Mouse (Mus musculus): ENCODE results near the gene Tmem234.

Tmem234 gene

GRCm38 (mm10) chr4:129625029-129625370, 24.5 kb downstream of the Tmem234 start:
- no peak for TF ChIP-seq GATA4 (IDR thresholded peaks at IDR 0.05; ENCODE audit: insufficient replicate concordance, low read length)

GRCm38 (mm10) chr4:129625496-129625895, 25.0 kb downstream of the Tmem234 start:
- no peak for TF ChIP-seq GATA4 (IDR thresholded peaks at IDR 0.05; ENCODE audit: insufficient replicate concordance, low read length)

- no peak for TF ChIP-seq GATA4 (IDR thresholded peaks at IDR 0.05; ENCODE audit: insufficient replicate concordance, low read length)
Measured at GRCm38 (mm10) chr4:129626035-129626434, 25.6 kb downstream of the Tmem234 start.

- TF ChIP-seq GATA4 (IDR thresholded peaks at IDR 0.05; ENCODE audit: insufficient replicate concordance, low read length): no peak
Measured at GRCm38 (mm10) chr4:129630944-129631343, 30.5 kb downstream of the Tmem234 start.

- TF ChIP-seq GATA4 (IDR thresholded peaks at IDR 0.05; ENCODE audit: insufficient replicate concordance, low read length): no peak
Measured at GRCm38 (mm10) chr4:129631867-129632266, 31.4 kb downstream of the Tmem234 start.

GRCm38 (mm10) chr4:129633852-129634251, 33.4 kb downstream of the Tmem234 start:
- TF ChIP-seq GATA4 (IDR thresholded peaks at IDR 0.05; ENCODE audit: insufficient replicate concordance, low read length): no peak

GRCm38 (mm10) chr4:129639221-129639620, 38.8 kb downstream of the Tmem234 start:
- no peak for TF ChIP-seq GATA4 (IDR thresholded peaks at IDR 0.05; ENCODE audit: insufficient replicate concordance, low read length)

GRCm38 (mm10) chr4:129640101-129640637, 39.7 kb downstream of the Tmem234 start:
- no peak for TF ChIP-seq GATA4 (IDR thresholded peaks at IDR 0.05; ENCODE audit: insufficient replicate concordance, low read length)

- TF ChIP-seq GATA4 (IDR thresholded peaks at IDR 0.05; ENCODE audit: insufficient replicate concordance, low read length): no peak
Measured at GRCm38 (mm10) chr4:129640638-129641467, 40.4 kb downstream of the Tmem234 start, which contains the start of gene Txlna. Gene Txlna, minus strand, starts transcription at chr4:129641065.

GRCm38 (mm10) chr4:129641756-129642155, 41.3 kb downstream of the Tmem234 start:
- TF ChIP-seq GATA4 (IDR thresholded peaks at IDR 0.05; ENCODE audit: insufficient replicate concordance, low read length): no peak

GRCm38 (mm10) chr4:129645204-129645603, 44.7 kb downstream of the Tmem234 start:
- no peak for TF ChIP-seq GATA4 (IDR thresholded peaks at IDR 0.05; ENCODE audit: insufficient replicate concordance, low read length)

GRCm38 (mm10) chr4:129648656-129649055, 48.2 kb downstream of the Tmem234 start:
- no peak for TF ChIP-seq GATA4 (IDR thresholded peaks at IDR 0.05; ENCODE audit: insufficient replicate concordance, low read length)

- no peak for TF ChIP-seq GATA4 (IDR thresholded peaks at IDR 0.05; ENCODE audit: insufficient replicate concordance, low read length)
Measured at GRCm38 (mm10) chr4:129650359-129650758, 49.9 kb downstream of the Tmem234 start.

GRCm38 (mm10) chr4:129654770-129655169, 54.3 kb downstream of the Tmem234 start:
- TF ChIP-seq GATA4 (IDR thresholded peaks at IDR 0.05; ENCODE audit: insufficient replicate concordance, low read length): no peak

- TF ChIP-seq GATA4 (IDR thresholded peaks at IDR 0.05; ENCODE audit: insufficient replicate concordance, low read length): no peak
Measured at GRCm38 (mm10) chr4:129661584-129661983, 61.1 kb downstream of the Tmem234 start.

- TF ChIP-seq GATA4 (IDR thresholded peaks at IDR 0.05; ENCODE audit: insufficient replicate concordance, low read length): no peak
Measured at GRCm38 (mm10) chr4:129662255-129662813, 61.9 kb downstream of the Tmem234 start.
